Mouse (Mus musculus) heart, embryonic 16.5 days (tissue): ENCODE data around the gene Cnih1. TPM values are rescaled to one million over a fixed set of nuclear protein-coding genes. Genes with fewer than 3 reads are reported as not detected.

ENCODE experiments used
- polyA plus RNA-seq: library from polyadenylated mRNA; unstranded; fragments of >200 nt; fragmentation: Nextera tagmentation; extraction: Ambion mirVana; gene quantifications from 2 replicates; pipeline ENCODE4 v1.2.1, GENCODE M21; 2015

Gene Cnih1
- polyA plus RNA-seq, 1 experiment from 2014 or later = 159 TPM

Other genes with a start within 250 kb of the Cnih1 start
- gene Cdkn3, start 27.9 kb downstream of the Cnih1 start, polyA plus RNA-seq = 43.0 and 44.8 TPM in 2 replicates
- gene Gmfb, start 33.8 kb upstream of the Cnih1 start, polyA plus RNA-seq = 48.3 and 53.8 TPM in 2 replicates
- 27.0 and 28.4 TPM in 2 replicates for gene Cgrrf1, start 43.7 kb upstream of the Cnih1 start, polyA plus RNA-seq
- gene Samd4, start 94.4 kb upstream of the Cnih1 start, polyA plus RNA-seq = 16.1 and 17.8 TPM in 2 replicates